Mouse (Mus musculus) CH12.LX (cell line): ENCODE measurements around the gene Bzw1.

Source experiments
- CTCF ChIP-seq, 2 experiments: IDR thresholded peaks in 1 of 2; conservative IDR thresholded peaks in 1 of 2; 2 replicates each; pipeline ENCODE4 v1.5.1; 2011 to 2012; ENCODE audit warnings: low read depth in 2 of 2, low read length in 2 of 2, improper control_type of control experiment in 1 of 2, inconsistent platforms in 1 of 2, mild to moderate bottlenecking in 1 of 2, moderate library complexity in 1 of 2
- JUND ChIP-seq: conservative IDR thresholded peaks from 2 replicates; pipeline ENCODE4 v1.6.1; 2011; ENCODE audit warnings: low read depth, low read length, improper control_type of control experiment
- MAFK ChIP-seq: IDR thresholded peaks from 2 replicates; pipeline ENCODE4 v1.6.1; 2011; ENCODE audit warnings: low read length, improper control_type of control experiment; ENCODE audit not compliant: insufficient replicate concordance
- MAX ChIP-seq: IDR thresholded peaks from 2 replicates; pipeline ENCODE4 v1.6.1; 2011; ENCODE audit warnings: low read length, improper control_type of control experiment
- POLR2A ChIP-seq: IDR thresholded peaks from 2 replicates; pipeline ENCODE4 v1.6.1; 2011; ENCODE audit warnings: low read depth, mild to moderate bottlenecking, improper control_type of control experiment, low read length
- SIN3A ChIP-seq: IDR thresholded peaks from 2 replicates; pipeline ENCODE4 v1.6.1; 2012; ENCODE audit warnings: low read length, improper control_type of control experiment, inconsistent platforms
- TCF12 ChIP-seq: IDR thresholded peaks from 2 replicates; pipeline ENCODE4 v1.6.1; 2014; ENCODE audit warnings: low read depth, mild to moderate bottlenecking, inconsistent platforms, low read length, improper control_type of control experiment
- UBTF ChIP-seq: IDR thresholded peaks from 2 replicates; pipeline ENCODE4 v1.6.1; 2012; ENCODE audit warnings: low read depth, mild to moderate bottlenecking, inconsistent platforms, low read length, improper control_type of control experiment, moderate library complexity
- USF1 ChIP-seq: IDR thresholded peaks from 2 replicates; pipeline ENCODE4 v1.6.1; 2014; ENCODE audit warnings: low read depth, mild to moderate bottlenecking, inconsistent platforms, low read length, improper control_type of control experiment
- USF2 ChIP-seq: conservative IDR thresholded peaks from 2 replicates; pipeline ENCODE4 v1.6.1; 2011; ENCODE audit warnings: low read depth, low read length, improper control_type of control experiment
- ZKSCAN1 ChIP-seq: IDR thresholded peaks from 2 replicates; pipeline ENCODE4 v1.6.1; 2012; ENCODE audit warnings: low read depth, inconsistent platforms, low read length, improper control_type of control experiment, borderline replicate concordance
- ZNF384 ChIP-seq: IDR thresholded peaks from 2 replicates; pipeline ENCODE4 v1.6.1; 2012; ENCODE audit warnings: low read depth, low read length, improper control_type of control experiment, inconsistent platforms

DNA sequence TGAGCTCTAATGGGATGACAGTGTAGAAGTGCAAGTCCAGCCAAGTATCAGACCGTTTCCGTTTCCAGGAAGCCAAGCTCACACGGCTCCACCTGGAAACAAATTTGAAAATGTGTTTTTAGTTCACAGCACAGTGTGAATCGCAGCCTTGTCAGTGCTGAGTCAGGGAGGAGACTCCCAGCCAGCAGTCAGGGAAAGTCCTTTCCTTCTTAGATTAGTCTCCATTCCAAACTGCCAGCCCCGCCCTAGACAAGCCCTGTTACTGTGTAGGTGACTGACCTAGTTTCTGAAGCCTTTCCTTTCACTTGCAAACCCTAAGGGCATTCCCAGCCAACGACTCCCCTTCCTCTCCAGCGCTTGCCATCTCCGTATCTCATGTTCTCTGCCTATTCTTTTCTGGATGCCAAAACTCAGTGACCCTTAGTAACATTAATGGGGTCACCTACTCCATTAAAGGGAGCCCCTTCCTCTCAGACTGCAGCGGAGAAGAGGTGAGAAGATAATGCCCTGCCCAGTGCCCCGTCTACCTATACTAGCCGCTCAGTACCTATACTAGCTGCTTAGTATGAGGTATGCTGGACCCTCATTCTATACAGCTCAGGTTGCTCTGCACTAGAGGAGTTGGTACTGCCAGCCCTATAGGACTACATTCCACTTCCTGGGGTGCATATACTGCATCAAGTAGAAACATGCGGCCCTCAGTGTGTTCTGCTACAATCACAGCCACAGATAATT lies 25.8 kb upstream of the Bzw1 start:
- TF ChIP-seq CTCF (conservative IDR thresholded peaks at IDR 0.05 in 1 of 2, IDR thresholded peaks at IDR 0.05 in 1 of 2; ENCODE audit: low read depth in 2 of 2, low read length in 2 of 2) (no peak), USF1 (no peak), SIN3A (no peak), USF2 (no peak), MAFK (no peak), POLR2A (no peak), TCF12 (no peak), MAX (no peak), JUND (no peak), ZNF384 (no peak), UBTF (no peak), ZKSCAN1 (no peak)
